Mouse (Mus musculus) retina, adult 2 months (tissue): ENCODE measurements around the gene Phactr1.
A peak's percentile ranks its signal among the peaks of the same experiment; 100 is the strongest.

ENCODE experiments used
- DNase-seq: peaks from one replicate; pipeline ENCODE4 v3.0.0-alpha.2; 2012; ENCODE audit warnings: low read depth, low spot score

The Phactr1 gene

DNA sequence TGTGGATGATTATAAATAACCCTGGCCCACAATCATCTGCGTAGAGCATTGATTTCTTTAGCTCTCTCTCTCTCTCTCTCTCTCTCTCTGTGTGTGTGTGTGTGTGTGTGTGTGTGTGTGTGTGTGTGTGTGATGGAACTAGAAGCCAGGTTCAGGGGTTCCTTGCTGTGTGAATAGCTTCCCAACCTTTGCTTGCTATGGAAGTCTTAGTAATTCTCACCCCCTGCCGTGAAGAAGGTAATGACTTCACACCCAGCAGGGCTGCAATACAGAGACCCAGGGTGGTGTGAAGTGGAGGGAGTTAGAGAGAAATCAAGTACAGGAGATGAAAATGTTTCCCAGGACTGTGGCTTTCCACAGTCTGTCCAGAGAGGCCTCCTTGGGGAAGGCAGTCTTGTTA lies 293.5 kb downstream of the Phactr1 start:
- DNase-seq = no peak

DNA sequence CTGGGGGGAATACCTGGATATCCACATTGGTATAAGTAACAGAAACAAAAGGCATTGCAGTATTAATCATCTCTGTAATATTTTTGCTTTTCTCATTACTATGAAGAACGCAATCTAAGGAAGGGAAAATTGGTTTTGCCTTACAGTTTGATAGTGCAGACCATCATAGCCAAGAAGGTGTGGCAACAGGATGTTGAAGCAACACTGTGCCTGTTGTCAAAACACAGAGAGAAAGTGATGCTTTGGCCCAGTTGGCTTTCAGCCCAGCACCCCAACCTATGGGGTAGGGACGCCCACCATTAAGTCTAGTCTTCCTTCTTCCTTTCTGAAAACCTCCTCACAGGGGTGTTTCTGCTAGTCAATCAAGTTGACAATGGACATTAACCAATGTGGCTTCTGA lies 294.1 kb downstream of the Phactr1 start:
- no peak for DNase-seq

DNA sequence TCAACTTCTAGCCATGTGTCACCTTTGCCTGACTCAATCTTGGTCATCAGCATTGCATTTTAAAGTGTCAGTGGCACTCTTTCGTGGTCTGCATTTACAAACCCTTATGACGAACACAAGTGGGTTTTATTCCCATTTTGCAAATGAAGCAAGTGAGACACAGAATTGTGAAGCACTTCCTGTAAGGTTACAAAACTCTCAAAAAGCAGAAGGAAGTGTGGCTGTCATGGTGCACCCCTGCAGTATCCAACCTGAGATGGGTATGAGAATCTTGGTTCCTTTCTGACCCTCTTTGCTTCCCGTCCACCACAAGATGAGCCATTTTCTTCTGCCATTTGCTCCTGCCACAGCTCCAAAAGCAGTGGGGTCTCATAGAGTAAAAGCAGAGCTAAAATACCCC lies 295.7 kb downstream of the Phactr1 start:
- no peak for DNase-seq

DNA sequence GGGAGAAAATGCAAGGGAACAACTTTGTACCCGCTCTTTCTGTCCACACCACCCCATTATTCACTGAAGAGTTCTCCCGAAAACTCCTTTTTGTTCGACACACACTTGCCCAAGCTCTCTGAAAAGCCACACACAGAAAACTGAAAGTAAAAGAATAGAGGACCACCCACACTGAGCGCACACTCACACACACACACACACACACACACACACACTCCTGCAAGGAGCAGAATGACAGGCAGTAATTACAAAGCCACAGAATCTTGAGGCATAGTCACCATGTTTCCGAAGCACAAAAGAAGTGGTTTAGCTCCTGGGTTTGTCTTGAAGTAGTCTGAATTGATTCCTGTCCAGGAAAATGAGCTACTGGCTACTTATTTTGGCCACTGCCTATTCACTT lies 296.5 kb downstream of the Phactr1 start:
- DNase-seq = no peak

DNA sequence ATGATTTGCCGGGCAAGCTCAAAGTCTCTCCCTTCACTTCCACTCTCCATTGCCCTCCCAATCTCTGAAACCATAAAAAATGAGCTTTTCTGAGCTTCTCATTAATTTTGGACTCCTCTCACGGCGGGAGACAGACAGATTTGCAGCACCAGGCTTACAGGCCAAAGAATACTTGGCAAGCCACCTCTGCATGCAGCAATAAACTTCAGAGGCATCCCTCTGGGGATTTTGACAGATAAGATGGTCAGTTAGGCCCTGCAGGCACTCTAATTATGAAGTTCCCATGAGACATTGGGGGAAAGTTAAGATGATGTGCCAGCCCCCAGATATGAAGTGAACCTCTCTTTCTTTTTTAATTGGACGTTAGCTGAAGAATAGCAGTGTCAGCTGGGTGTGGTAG lies 300.2 kb downstream of the Phactr1 start:
- DNase-seq = no peak

DNA sequence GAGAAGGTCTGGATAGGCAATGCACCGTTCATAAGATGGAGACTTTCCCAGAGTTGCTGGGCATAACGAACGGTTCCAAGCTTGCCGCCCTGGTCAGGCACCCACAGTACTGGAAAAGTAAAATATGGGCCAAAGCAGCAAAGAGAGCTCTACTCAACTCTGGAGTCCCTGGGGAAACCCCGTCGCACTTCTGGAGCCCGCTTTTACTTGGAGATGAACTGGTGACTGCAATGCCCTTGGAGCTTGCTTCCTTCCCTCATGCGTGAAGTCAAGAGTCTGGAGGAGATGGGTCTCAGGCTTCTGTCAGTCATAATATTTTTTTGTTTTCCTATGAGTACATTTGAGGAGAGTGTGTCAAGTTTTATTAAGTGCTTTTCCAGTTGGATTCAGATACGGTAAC lies 302.2 kb downstream of the Phactr1 start:
- no peak for DNase-seq

DNA sequence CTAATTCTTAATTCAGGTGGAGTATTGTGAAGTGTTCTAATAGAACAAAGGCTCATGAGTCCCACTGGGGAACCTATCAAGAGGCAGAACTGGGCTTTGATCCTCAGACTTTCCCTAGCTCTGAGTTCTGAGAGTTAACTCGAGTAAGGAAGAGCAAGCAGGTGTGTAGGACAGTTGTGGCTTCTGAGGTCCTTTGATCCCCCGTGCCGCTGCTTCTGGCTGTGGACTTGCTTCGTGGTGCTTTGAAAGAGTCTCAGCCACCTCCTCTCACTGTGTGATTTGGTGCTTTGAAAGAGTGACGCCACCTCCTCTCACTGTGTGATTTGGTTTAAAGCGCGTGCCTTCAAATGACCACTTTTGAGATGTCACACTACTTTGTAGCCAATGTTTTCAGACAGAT lies 305.4 kb downstream of the Phactr1 start:
- no peak for DNase-seq

DNA sequence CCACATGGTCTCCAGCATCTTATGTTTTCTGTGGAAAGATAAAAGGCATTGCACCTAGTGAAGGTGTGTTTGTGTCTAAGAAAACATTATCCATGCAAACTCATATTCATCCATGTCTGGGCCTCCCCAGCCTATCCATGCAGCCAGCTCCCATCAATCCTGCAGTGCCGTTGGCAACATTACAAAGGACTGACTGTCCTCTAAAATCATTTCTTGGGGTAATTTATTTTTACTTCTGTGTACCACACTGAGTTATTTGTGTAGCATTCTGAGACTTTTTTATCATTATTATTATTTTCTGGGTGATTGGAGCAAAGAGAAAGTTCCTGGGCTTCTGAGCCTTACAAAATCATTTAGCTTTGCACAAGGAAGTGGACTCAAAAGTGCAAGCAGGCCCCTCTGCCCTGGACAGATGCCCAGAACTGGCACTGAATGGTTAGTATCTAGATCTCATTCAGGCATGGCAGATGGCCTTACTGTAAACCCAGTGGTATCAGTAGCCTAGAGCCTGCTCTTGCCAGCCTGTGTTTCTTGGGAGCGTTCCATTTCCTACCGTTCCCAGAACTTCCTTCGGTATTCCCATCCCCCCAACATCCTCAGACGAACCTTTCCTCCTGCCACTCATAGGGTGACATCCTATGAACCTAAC lies 307.6 kb downstream of the Phactr1 start:
- peak; percentile 15 for DNase-seq

DNA sequence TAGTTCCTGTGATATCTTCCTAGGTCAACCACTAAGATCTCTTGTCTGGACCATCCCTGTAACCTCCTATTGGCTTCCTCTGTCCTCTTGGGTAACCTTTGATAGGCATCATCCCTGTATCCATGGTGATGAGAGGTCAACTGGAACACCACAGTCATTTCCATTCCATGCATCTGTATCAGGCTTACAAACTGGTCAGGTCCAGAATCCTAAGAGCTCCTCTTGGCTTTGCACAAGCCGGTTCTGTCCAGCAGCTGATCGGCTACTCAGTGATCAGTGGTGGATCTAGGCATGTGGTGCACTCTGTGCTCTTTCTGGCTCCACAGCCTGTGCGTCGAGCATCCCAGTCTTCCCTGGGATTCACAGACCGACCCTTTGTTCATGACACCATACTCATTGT lies 309.1 kb downstream of the Phactr1 start:
- DNase-seq = no peak

DNA sequence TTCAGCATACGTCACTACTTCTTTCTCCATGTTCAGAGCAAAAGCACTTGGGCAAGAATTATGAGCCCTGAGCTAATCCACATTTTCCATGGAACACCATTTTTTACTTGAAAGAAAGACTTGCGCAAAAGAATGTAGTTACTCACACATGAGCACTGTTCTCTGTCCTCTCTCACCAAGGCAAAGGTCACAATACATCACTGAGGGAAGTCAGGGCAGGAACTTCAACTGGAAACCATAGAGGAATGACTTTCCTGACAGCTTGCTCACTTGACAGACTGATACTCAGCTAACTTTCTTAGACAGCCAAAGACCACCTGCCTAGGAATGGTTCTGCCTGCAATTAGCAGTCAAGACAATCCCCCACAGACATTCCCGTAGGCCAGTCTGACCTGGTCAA lies 309.6 kb downstream of the Phactr1 start:
- no peak for DNase-seq

DNA sequence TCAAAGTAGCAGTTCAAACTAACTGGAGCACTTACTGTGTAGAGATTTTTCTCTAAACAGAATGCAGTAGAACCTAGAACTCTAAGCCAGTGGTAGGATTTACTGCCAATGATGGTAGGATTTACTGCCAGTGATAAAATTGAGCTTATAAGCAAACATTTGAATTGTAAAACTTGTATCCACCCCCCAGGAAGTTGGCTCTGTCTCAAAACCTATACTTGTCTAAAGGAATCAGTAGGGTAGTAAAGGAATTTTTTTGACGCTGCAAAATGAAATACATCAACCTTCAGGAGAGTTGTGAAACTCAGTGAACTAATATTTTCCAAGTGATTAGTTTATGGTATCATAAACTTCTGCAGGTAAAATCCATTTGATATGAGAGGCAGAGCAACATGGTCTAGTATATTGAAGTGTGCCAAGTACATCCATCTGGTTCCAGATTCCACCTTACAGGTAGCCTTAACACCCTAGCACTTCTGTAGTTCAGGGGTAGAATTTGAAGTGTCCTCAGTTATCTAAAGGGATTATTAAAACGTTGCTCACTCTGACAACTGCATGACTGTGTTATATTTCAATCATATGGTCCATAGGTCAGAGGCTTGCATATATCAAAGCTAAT lies 310.2 kb downstream of the Phactr1 start:
- DNase-seq = no peak

DNA sequence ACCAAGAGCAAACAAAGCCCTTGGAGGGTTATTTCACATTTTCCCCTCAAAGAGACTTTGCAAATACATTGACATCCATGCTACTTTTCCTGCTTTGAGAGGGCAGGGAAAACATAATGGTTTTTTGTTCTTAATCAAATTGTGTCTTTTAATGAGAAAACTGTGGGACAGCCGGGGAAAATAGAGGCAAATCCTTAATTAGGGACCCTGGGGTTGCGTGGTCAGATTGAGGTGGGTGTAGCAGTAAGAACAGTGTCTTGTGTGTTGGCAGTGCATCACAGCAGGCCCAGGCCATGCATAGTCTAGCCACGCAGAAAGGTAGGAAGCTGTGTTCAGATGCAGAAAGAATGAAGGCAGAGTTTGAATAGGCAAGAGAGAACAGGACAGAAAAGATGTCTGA lies 310.7 kb downstream of the Phactr1 start:
- no peak for DNase-seq

DNA sequence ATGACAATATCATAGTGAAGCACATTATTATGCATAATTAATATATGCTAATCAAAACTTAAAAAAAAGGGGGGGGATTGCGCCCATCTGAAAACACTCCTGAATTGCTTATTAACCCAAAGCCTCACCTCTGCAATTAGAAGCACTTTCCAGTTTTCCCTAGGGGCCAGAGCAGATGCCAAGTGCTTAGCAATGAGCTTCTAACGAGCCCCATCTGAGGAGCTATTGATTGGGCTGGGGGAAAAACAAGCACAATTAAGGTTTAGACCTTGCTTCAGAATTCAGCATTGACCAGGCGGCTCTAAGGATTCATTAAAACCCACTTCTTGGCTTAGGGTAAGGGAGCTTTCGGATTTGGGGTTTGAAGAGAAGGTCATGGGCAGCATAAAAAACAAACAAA lies 311.9 kb downstream of the Phactr1 start:
- DNase-seq = no peak

DNA sequence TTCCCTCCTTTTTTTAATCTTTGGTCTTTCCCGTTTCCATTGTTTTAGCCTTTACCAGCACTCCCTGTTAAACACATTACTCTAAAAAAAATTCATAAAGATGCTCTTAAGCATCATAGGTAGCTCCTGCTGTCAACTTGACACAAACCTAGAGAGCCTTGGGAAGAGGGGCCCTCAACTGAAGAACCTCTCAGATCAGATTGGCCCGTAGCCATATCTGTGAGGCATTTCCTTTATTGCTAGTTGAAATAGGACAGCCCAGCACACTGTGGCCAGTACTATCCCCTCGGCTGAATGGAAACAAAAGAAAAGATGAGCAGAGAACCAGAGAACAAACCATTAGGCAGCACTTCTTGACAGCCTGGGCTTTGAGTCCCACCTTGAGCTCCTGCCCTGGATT lies 313.9 kb downstream of the Phactr1 start:
- no peak for DNase-seq

DNA sequence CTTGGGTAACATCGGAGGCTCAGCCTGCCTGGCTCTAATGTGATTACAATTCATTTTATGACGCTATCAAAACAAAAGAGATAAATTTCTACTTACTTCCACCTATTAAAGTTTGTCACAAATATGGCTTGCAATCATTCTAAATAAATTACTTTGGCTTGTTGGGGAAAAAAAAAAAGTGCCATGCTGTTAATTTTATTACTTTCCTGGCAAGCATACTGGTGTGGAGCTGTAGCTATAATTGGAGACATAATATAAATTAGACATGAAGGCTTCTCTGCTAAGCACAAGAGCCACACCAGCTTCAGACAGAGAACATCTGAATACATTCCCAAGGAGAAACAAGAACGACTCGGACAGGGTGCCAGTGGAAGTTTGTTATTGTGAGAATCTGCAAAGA lies 315.8 kb downstream of the Phactr1 start:
- no peak for DNase-seq

DNA sequence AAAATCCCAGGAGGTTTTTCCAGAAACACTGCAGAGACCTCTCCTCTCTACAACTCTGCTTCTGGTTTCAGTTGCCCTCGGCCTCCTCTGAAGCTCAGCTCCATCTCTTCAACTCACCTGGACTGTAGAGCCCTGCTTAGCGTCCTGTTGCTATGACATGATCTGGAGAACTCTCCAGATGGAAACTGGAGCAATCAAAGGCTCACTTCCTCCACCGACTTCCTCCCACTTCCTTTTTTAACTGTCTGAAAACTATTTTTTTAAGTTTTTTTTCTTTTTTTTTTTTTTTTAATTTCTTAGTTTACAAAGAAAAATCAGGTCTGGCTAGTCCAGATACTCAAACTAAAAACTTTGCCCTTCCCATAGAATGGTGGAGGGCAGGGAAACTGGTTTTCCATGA lies 318.9 kb downstream of the Phactr1 start:
- DNase-seq = no peak

DNA sequence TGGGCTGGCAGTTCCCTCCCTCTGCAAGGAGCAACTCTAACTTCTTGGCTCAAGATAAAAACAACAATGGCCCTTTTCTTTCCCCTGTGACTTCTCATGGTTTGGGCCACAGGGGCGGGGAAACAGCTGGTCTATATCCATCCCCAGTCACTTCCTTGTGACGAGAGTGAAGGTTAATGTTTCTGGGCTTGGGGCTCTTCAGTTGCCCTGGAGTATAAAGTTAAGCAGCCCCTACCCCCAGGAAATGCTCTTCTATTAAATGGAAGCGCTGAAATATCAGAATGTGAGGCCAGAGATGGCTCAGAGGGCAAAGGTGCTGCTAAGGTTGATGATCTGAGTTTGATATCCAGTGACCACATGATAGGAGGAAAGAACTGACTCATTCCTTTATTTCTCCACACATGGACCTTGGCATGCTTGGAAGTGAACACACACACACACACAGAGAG lies 324.7 kb downstream of the Phactr1 start:
- DNase-seq = no peak

DNA sequence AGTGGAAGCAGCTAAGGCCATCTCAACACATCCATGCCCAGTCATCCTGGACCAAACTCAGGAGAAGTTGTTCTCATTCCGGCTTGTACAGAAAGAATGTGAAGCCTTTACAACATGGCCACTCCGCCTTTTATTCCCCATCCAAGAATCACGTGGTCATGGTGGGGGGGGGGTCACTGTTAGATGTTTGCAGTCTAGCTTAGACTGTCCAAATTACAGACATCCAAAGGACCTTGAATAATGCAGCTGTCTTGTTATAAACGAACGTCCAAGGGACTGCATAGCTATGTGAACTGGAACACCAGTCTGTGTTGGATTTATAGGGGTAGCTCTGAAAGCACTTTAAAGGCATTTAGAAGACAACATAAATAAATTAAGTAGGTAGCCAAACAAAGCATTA lies 328.0 kb downstream of the Phactr1 start:
- DNase-seq = no peak

DNA sequence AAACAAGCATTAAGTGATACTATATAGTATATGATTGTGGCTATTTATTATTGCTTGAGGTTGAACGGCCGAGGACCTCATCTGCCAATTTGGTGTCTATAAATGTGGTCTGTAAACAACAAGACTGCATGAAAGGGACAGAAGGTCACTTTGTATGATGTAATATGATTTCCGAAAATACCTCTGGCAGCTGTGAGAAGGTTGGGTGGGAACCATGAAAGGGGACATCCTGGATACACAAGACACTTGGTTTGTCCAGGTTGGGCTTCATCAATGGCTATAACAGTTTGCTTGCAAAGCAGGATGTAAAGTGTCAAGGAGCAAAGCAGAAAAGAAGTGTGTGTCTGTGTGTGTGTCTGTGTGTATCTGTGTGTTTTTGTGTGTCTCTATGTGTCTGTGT lies 329.2 kb downstream of the Phactr1 start:
- DNase-seq = no peak

DNA sequence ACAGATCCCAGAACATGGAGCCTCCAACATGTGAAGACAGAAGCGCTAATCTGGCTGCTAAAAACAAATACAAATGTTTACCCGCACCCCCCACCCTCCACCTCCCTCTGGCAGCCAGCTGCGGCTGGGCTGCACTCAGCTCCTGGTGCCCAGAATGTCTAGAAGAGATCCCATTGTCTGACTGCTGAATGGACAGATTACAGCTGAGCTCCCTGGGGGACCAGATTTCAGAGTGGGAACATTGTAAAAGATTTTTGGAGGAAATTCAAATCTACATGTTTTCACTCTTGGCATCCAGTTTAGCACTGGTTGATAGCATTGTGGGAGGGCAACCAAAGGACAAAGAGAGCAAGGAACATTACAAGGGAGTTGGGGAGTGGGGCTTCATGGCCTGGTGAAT lies 331.1 kb downstream of the Phactr1 start:
- DNase-seq = no peak

DNA sequence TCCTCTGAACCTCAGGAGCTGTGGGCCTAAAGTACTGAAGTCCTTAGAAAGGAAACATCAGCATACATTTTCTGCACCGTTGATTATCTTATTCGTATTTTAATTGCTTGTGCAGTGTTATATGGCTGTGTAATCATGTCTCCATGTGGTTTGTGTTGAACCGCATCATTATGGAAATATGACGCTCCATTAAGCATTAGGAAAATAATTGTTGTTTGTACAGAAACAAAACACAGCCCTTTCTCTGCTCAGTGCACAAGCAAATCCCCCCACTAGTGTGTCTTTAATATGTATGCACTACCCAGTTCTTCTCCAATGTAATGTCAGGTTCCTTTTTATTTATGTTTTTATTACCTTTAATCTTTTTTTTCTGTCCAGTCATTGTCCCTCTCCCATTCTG lies 333.6 kb downstream of the Phactr1 start:
- no peak for DNase-seq

DNA sequence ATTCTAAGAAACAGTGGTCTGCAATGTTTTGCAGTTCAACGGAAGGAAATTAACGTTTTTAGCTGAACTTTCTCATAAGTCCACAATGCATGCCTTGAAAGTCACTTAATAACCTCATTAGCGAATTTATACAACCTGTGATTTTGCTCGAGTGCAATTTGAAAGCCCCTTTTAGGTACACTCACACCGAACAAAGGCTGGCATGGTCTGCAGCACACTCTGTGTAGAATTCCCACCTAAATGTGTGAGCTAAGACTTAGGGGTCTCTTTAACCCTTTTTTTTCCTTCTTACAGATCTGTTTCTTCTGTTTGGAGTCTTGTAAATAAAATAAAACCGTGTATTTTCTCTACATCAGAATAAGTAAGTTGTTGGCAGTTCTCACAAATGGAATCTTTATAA lies 335.3 kb downstream of the Phactr1 start:
- DNase-seq = no peak

DNA sequence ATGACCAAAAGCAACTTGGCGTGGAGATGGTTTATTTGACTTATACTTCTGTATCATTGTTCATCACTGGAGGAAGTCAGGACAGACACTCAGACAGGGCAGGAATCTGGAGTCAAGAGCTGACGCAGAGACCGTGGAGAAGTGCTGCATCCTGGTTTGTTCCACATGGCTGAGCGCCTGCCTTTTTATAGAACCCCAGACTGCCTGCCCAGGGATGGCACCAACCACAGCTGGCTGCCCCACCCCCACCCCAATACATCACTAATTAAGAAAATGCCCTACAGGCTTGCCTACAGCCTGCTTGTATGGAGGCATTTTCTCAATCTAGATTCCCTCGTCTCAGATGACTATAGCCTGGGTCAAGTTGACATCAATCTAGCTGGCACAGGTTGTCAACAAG lies 338.4 kb downstream of the Phactr1 start:
- DNase-seq = no peak

DNA sequence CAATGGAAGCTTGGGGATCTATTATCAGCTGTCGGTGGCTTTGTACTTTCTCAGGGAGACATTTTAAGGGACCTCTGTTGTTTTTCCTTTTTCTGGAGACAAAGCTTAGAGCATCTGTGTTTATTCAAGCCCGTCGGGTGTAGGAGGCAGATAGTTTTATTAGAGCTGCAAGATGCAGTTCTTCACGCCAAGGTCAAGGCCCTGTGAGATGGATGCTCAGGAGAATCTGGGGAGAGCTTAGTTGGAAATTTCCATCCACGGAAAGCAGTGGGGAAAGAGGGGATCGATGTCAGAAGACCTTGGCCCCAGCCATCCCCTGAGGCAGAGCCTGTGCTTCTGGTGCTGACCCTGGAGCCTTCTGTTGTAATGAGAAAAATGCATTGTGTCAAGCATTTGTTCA lies 340.6 kb downstream of the Phactr1 start:
- no peak for DNase-seq
